Mouse (Mus musculus) yolk sac, embryonic 10.5 days (tissue): ENCODE measurements at regions not wholly inside any gene's neighbourhood (a gene's known extent, or its start where the extent isn't known, plus 50 kb on each side); places are given as distances from the start of the nearest gene placed in this dataset.

Experiments
- DNase-seq: peaks from one replicate; pipeline ENCODE4 v3.0.0-alpha.2; 2017; ENCODE audit warnings: low spot score

DNA sequence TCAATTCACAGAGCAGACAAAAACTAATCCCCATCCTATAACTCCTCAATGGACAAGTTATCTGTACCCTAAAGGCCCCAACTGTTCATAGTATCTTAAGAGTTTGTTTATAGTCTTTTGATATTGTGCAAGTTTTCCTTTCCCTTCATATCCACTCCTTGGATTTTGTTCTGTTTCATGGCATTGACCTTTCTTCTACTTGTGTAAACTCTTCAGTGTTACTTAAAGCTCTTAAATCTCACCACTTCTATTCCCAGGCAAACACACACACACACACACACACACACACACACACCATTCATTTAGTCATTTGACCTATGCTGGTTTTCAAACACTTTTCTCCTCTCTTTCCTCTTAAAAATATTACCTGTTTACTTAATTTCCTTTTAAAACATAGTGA, 192.7 kb downstream of the Brinp2 start:
- DNase-seq: no peak

DNA sequence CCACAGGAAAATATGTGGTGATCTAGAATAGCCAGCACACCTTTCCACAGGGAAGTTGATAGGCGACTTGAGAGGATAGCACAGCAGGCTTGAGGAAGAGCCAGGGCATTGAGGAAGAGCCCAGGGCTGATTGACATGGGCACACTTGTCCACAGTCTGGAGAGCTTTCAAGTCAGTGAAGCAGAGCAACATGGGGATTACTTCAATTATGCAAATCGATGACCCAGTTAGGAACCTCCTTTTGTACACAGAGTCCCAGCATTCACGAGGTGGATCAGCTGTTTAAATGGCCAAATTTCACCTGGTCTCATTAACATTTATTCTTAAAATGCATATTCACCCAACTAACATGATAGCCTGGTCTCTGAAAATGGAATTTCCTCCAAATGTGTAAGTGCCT, 186.1 kb downstream of the Brinp2 start:
- no peak for DNase-seq

DNA sequence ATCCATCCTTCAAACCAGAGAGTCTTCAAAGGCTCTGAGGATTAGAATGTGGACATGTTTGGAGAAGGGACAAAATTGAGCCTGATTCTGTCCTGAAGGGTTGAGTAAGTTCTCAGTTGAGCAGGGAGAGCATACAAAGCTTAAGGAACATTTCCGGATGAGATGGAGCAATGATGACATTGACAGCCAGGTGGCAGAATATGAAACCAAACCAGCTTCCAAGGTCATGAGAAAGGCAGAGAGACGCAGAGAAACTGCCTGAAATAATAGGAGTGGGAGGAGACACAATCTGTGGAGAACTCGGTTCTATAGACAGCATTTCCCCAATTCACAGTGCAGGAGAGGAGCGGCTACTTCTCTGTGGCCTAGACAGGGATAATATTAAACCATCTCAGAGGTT, 176.0 kb downstream of the Brinp2 start:
- DNase-seq: no peak

DNA sequence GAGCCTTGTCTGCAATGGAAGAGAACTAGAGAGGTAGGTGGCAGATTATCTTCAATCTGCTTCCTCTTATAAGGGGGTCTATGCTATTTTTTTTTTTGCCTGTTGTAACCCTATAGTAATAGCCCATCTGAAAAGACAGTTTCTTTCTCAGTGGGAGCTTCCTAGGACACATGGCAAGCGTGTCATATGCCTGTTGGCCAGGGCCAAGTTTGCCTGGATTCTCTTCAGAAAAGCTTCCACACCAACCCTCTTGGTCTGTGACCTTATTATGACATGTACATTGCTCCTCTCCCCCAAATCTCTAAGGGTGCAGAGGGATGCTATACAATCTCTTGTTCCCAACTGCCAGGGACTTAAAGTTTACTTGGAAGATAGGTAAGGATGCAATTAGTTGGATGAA, 174.8 kb downstream of the Brinp2 start:
- DNase-seq: no peak

DNA sequence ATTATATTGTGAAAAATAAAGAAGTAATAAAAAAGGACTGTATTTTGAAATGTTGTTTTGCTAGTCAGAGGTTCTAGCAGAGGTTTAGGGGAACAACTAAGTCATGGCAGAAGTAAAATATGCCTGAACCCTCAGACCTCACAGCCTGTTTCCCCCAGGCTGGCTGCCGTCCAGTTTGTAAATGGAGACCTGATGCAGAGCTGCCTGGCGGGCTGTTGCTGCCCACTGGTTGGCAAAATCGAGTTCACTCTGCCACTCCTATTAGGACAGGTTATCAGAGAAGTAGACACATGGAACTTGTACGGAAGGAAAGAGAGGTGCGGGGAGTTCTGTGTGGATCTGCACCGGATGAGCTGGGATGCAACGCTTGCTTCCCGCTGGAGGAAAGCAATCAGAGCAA, 168.5 kb downstream of the Brinp2 start:
- no peak for DNase-seq

DNA sequence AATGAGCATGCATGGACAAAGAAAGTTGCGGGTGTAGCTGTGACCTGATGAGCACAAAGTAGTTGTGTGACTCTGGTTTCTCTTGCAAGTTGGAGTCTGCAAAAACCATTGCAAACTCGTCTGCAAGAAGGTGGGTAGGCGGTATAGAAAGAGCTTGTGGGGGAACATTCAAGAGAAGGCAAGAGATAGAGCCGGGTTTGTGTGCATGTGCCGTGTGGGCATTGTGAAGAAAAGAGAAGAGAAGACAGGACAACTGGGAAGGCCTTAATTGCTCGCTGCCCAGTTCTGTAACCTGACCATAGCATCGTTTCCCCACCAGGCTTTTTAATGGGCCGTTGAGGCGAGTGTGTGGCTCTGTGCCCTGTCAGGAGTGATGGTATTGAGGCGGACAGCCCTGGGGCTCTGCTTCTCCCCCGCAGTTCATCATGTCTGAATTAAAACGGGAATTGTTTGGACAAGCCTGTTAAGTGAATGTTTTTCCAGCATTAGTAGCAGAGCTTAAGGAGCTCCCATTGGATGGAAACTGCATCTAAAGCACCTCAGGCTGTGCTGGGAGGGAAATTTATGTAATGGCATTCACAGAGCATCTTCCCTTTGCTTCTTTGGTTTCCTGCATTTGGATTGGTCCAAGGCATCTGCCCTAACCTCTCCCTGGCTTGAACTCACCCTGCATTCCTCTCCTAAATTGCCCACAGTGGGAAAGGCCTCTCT, 163.1 kb downstream of the Brinp2 start:
- no peak for DNase-seq

DNA sequence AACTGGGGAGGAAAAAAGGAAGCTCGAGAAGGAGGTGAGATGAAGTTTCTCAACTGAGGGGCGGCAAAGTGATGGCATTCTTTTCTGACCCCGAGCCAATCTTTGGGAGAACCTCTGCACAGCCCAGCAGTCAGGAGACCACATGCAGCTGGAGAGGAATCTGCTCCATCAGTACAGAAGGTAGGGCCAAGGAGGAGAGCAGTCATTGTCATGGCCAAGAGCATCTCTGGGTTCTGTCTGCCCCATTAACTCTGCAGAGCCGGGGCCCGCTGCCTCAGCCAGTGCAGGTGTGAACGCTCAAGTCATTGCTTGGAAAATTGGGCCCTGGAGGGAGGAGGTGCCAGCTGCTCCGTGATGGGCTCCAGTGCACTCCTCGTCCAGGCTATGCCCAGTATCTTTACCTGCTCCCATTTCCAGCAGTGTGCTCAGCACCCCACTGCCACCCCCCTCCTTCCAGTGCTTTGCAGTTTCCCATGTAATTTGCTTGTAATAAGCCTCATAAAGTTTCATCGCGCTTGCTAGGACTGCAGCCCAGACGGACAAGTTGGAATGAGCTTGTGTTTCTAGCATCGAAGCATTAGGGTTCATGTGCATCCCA, 162.1 kb downstream of the Brinp2 start:
- DNase-seq: no peak
